Mouse (Mus musculus) urinary bladder, postnatal 36 days (tissue): Measurements from ENCODE around the gene 4933417A18Rik.
"Not testable (repeated sequence)": the region's sequence is repeated elsewhere in the genome, so short reads cannot be mapped to it uniquely, and the experiment has no call there.

Experiments
- DNase-seq, 2 experiments: peaks; one replicate each; pipeline ENCODE4 v3.0.0; 2022; ENCODE audit warnings: low spot score in 2 of 2, mixed read lengths in 1 of 2

The 4933417A18Rik gene

GRCm38 (mm10) chr13:34924210-34924609 lies at the start of gene 4933417A18Rik, which contains the start of gene Fam217a:
Gene 4933417A18Rik (plus strand): TSS chr13:34924409.
Gene Fam217a (minus strand): TSS chr13:34924310.
- no peak for DNase-seq

- DNase-seq, result peak in 1 of 2 experiments; percentile 8
These were observed 49.5 kb upstream of the 4933417A18Rik start for GRCm38 (mm10) chr13:34874736-34875135.

DNA sequence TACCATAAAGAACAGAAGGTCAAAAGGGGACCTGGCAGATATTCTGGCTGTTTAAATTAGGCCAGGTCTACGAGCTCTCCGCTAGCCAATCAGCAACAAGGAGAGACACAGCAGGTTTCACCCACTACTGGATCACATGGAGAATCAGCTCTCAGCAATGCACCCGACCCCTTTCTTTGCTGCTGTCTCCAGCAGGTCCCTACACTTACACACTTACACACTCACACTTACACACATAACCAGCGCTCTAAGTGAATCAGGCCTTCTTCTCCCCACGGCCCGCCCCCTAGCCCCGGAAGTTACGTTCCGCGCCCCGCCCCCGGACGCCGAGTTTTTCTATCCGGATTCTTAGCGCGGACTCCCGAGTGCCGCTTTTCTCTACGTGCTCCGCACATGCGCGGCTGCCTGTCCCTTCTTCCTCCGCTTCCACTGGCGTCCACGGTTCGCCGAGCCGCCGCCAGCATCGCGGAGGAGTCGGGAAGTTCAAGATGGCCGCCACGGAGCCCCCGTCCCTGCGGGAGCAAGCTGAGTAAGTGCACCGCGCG lies 49.0 kb upstream of the 4933417A18Rik start, which contains the start of gene Prpf4b:
TSS of gene Prpf4b (plus strand) at position 137 of the 545 bp plus-strand sequence.
- DNase-seq, result peak; percentile 86 to 93

GRCm38 (mm10) chr13:34875741-34876445 lies 48.3 kb upstream of the 4933417A18Rik start:
- peak; percentile 43 to 58 for DNase-seq

DNA sequence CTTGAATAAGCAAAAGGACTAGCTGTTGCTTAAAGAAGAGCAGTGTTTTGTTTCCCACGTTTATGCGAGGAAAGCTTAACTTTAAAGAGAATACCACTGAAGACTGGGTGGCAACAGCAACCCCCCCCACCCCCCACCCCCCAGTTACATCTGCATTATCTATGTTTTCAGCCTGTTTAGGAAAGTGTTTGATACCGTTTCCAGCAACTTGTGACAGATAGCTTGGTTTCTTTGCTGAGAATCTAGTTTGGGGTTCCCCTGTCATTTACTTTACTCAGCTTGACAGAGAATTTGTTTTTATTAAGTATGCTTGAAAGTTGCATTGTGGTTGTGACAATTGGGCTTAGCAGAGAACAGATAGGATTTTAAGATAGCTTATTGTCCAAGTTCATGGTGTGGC lies 47.7 kb upstream of the 4933417A18Rik start:
- DNase-seq, result no peak

GRCm38 (mm10) chr13:34892871-34893270 lies 31.3 kb upstream of the 4933417A18Rik start:
- DNase-seq, result no peak

GRCm38 (mm10) chr13:34914614-34915013 lies 9.6 kb upstream of the 4933417A18Rik start:
- no peak for DNase-seq

GRCm38 (mm10) chr13:34916520-34917167 lies 7.6 kb upstream of the 4933417A18Rik start:
- no peak for DNase-seq

GRCm38 (mm10) chr13:34934931-34935644 lies 10.9 kb downstream of the 4933417A18Rik start:
- DNase-seq, result no peak

DNA sequence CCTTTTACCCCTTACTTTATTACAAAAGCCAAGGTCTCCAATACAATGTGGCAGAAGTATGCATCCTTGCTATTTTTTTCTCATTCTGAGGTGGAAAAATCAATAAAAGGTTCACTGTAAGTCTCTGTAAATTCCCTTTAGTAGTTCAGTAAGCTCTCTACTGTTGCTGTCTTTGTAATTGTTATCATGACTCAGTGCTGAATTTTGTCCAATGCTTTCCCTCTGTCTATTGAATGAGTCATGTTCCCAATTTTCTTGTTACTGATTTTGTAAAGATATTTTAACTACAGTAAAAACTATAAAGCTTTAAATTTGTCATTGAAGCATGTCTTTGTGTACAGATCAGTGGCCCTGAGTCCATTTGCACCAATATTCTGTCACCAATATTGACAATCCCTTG lies 18.2 kb downstream of the 4933417A18Rik start:
- DNase-seq, result no peak

- not testable (repeated sequence) for DNase-seq
These were observed 27.2 kb downstream of the 4933417A18Rik start for GRCm38 (mm10) chr13:34951437-34951836.

DNA sequence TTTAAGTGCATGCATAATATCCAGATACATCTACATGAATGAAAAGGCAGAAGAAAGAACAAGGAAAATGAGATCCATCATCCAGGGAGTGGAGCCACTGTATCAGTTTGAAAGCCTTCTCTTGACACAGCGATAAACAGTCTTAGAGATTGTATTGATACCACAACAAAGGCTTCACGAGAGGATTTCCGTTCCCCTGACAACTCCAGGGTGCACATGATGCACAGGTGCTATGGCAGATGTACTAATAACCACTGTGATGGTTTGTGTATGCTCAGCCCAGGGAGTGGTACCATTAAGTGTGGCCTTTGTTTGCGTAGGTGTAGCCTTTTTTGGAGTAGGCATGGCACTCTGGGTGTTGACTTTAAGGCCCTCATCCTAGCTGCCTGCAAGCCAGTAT lies 32.7 kb downstream of the 4933417A18Rik start:
- no peak for DNase-seq

- not testable (repeated sequence) for DNase-seq
These were observed 33.9 kb downstream of the 4933417A18Rik start for GRCm38 (mm10) chr13:34958158-34958557.

GRCm38 (mm10) chr13:34960996-34961770 lies 37.0 kb downstream of the 4933417A18Rik start:
- DNase-seq, result no peak

- peak; percentile 32 to 68 for DNase-seq
These were observed 39.5 kb downstream of the 4933417A18Rik start, which contains the start of gene Eci3 for GRCm38 (mm10) chr13:34963511-34964397. Gene Eci3 (minus strand): TSS chr13:34963810.

GRCm38 (mm10) chr13:34964419-34964818 lies 40.2 kb downstream of the 4933417A18Rik start:
- DNase-seq, result no peak

DNA sequence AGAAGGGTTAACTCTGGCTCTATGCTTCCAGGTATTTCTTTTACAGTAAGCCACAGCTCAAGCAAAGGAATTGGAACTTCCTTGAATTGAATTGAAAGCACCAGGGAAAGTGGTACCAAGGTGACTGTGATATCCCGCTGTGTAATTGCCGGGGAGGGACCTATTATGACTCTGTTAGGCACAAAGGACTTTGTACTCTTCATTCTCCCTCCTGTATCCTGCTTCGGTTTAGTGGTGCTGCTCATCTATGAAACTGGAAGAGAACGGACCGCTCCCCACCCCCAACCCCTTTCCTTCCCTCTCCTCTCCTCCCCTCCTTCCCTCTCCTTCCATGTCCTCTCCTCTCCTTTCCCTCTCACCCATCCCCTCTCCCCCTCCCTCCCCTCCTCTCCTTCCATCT lies 40.7 kb downstream of the 4933417A18Rik start:
- DNase-seq, result no peak

GRCm38 (mm10) chr13:34965647-34966046 lies 41.4 kb downstream of the 4933417A18Rik start:
- DNase-seq, result not testable (repeated sequence)

DNA sequence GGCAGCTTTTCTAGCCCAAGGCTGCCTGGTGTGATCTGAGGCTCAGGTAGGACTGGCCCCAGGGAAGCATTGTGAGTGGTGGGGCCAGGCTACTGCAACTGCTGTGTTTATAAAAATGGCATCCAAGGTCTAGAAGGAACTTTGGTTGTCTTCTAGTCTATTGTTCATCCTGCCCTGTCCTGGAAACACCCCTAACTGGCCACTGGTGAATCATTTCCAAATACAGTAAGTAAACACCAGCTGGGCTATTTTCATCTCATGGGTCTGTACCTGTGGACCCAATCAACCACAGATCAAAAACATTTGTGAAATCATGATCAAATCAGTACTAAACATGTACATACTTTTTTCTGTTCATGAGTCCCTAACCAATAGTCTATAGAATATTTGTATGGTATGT lies 48.2 kb downstream of the 4933417A18Rik start:
- not testable (repeated sequence) for DNase-seq

DNA sequence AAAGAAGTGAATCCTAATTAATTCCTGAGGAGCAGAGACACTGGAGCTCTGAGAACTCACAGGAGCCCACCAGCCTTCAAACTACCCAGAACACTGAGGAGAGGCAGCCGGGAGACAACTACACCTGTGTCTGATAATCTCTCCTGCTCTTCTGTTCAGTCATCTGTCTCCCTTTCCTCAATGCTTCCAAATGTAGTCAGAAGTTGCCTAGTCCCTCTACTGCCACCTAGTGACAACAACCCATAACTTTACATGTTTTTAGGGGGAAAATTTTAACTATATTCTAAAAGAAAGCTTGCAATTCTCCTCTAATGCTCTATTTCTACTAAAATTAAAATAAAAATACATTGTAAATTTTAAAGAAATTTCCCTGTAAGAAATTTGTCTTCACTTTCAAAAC lies 48.9 kb downstream of the 4933417A18Rik start:
- no peak for DNase-seq
